In the genomic region with DNA sequence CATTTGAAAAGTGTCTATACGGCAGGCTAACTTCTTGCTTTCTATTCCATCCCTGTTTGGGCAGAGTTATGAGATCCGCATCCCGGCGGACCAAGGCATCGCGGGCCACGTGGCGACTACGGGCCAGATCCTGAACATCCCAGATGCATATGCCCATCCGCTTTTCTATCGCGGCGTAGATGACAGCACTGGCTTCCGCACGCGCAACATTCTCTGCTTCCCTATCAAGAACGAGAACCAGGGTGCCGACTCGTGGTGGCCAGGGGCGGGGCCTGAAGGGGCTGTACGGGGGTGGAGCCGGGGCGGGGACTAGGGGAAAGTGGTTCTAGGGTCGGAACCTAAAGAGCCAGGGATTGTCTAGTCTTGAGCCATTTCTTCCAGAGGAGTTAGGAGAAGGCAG, we compare ENCODE assay signal across 8 mouse cellular contexts.
DNase-seq lines count a peak whose midpoint lies in the region; ATAC-seq and TF ChIP-seq lines count a peak whose summit lies in the region.

No protein-coding gene starts in this region.

- H3K27me3 ChIP-seq in hindbrain, embryonic 12.5 days, result peaks cover 32% of the 10 kb centered on the region
- peaks cover 19% of the 10 kb centered on the region for H3K27me3 ChIP-seq in liver, embryonic 15.5 days
- H3K27me3 ChIP-seq in small intestine, adult 2 months (ENCODE audit: control insufficient read depth, insufficient read depth, low read length), result 0 out of 2 replicates have a peak, but pooled peaks cover 4% of the 10 kb centered on the region

- no peak overlapping the region for H3K27ac ChIP-seq in hindbrain, embryonic 12.5 days
- no peak overlapping the region for H3K27ac ChIP-seq in liver, embryonic 15.5 days (replicated peaks)
- no peak overlapping the region for H3K27ac ChIP-seq in small intestine, adult 2 months (ENCODE audit: insufficient read depth, low read depth, low read length)

- peak; percentile 75 for ATAC-seq in common myeloid progenitor, adult 5-6 weeks (replicated peaks; ENCODE audit: low read depth, poor library complexity, severe bottlenecking)
- 0 out of 2 replicates have a peak, but pooled peaks have one; percentile 15 for ATAC-seq in hindbrain, embryonic 12.5 days (ENCODE audit: low FRiP score)
- no peak for ATAC-seq in liver, embryonic 15.5 days (ENCODE audit: insufficient read depth)

- H3K4me1 ChIP-seq in lung, adult 2 months (ENCODE audit: control insufficient read depth, insufficient read depth, low read length), result no peaks in the 10 kb centered on the region
- peaks cover 9% of the 10 kb centered on the region for H3K4me1 ChIP-seq in hindbrain, embryonic 12.5 days
- peaks cover 10% of the 10 kb centered on the region for H3K4me1 ChIP-seq in liver, embryonic 15.5 days (replicated peaks)
- H3K4me1 ChIP-seq in small intestine, adult 2 months (ENCODE audit: control insufficient read depth, insufficient read depth, insufficient read length, low read length), result 0 out of 2 replicates have a peak, but pooled peaks cover 4% of the 10 kb centered on the region

- DNase-seq in lung, adult 2 months, result peak; percentile 8
- DNase-seq in lung, postnatal 25 days (ENCODE audit: low spot score), result no peak
- no peak for DNase-seq in frontal cortex, postnatal 10 days (ENCODE audit: low spot score in 2 of 2)
- no peak for DNase-seq in MN1 (ENCODE audit: low spot score)

- no peak for TF ChIP-seq POLR2A in lung, adult 2 months (IDR thresholded peaks at IDR 0.05; ENCODE audit: borderline replicate concordance, extremely low read depth, low read depth, low read length)
- no peak for TF ChIP-seq POLR2A in small intestine, adult 2 months (IDR thresholded peaks at IDR 0.05; ENCODE audit: low read depth, low read length)

- H3K4me2 ChIP-seq in hindbrain, embryonic 12.5 days (replicated peaks), result peak overlapping the region; percentile 46
- peak overlapping the region; percentile 50 for H3K4me2 ChIP-seq in liver, embryonic 15.5 days

- H3K4me3 ChIP-seq in lung, adult 2 months (replicated peaks; ENCODE audit: extremely low read depth, low read depth, low read length), result no peak overlapping the region
- peak overlapping the region; percentile 17 for H3K4me3 ChIP-seq in hindbrain, embryonic 12.5 days
- H3K4me3 ChIP-seq in liver, embryonic 15.5 days (replicated peaks), result no peak overlapping the region
- H3K4me3 ChIP-seq in small intestine, adult 2 months (ENCODE audit: low read depth, low read length), result peak overlapping the region; percentile 38

- TF ChIP-seq CTCF in lung, adult 2 months (IDR thresholded peaks at IDR 0.05; ENCODE audit: insufficient read depth, low read length), result no peak
- TF ChIP-seq CTCF in small intestine, adult 2 months (IDR thresholded peaks at IDR 0.05; ENCODE audit: extremely low read depth, insufficient read length, insufficient replicate concordance, low read depth, low read length), result no peak

- WGBS in lung, adult 2 months, result 30% methylated on average over 24 of the region's 24 CpGs
- WGBS in hindbrain, embryonic 12.5 days, result 7% methylated on average over 24 of the region's 24 CpGs
- 8% methylated on average over 24 of the region's 24 CpGs for WGBS in liver, embryonic 15.5 days (ENCODE audit: insufficient replicate concordance)
- WGBS in small intestine, adult 2 months, result 20% methylated on average over 24 of the region's 24 CpGs

- H3K9ac ChIP-seq in hindbrain, embryonic 12.5 days, result no peak overlapping the region
- H3K9ac ChIP-seq in liver, embryonic 15.5 days, result no peak overlapping the region

- H3K36me3 ChIP-seq in hindbrain, embryonic 12.5 days, result no peaks in the 10 kb centered on the region
- H3K36me3 ChIP-seq in liver, embryonic 15.5 days (replicated peaks), result no peaks in the 10 kb centered on the region
- no peaks in the 10 kb centered on the region for H3K36me3 ChIP-seq in small intestine, adult 2 months (ENCODE audit: control insufficient read depth, insufficient read depth, low read length)

- H3K9me3 ChIP-seq in hindbrain, embryonic 12.5 days (replicated peaks), result no peaks in the 10 kb centered on the region
- H3K9me3 ChIP-seq in liver, embryonic 15.5 days (replicated peaks), result no peaks in the 10 kb centered on the region

Comparison
In these comparisons a context has a peak if more than half of its experiments do, and no peak if none do; other contexts are left out.
1. H3K4me3 ChIP-seq: peak in hindbrain, embryonic 12.5 days (single experiment) and small intestine, adult 2 months (single experiment); none in lung, adult 2 months (single experiment) and liver, embryonic 15.5 days (single experiment).